Mouse (Mus musculus): Measurements from ENCODE around the gene Ccr4.

Ccr4 gene

DNA sequence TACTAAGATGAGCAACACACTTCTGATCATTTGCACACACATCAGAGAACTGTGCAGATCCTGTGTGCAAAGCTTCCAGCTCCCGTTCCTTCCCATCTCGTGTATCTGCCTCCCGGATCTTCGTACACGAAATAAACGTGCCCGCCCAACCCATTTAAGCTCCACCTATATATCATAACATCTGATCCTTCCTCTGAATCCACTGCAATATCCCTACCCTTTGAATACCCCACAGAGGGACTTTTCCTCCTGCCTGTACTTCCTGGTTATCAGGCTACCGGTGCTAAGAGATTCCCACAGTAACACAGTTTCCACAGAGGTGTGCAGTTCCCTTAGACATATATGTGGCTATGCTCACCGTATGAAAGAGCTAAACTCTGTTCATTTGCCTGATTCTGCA lies at the start of gene Ccr4:
TSS of gene Ccr4 (minus strand) at position 101 of the 400 bp plus-strand sequence.
- DNase-seq = no peak

GRCm38 (mm10) chr9:114553828-114554227 lies 49.1 kb upstream of the Ccr4 start:
- DNase-seq = no peak

DNA sequence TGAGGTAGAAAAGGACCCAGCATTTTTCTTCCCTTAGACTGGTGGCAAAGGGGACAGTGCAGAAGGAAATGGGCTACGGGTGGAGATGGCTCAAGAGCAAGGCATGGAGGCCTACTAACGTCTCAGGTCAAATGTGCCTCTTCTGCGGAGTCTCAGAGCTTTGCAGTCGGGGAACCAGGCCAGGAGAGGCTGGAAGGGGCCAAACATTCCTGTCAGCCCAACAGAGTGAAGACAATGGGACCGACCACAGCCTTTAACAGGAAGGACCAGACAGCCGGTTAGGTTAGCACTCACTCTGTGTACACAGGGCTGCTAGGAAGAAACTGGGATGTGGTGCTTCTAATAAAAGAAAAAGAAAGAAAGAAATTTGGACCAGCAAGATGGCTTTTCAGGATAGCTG lies 45.3 kb upstream of the Ccr4 start:
- no peak for DNase-seq

GRCm38 (mm10) chr9:114549117-114549516 lies 44.4 kb upstream of the Ccr4 start:
- no peak for DNase-seq

DNA sequence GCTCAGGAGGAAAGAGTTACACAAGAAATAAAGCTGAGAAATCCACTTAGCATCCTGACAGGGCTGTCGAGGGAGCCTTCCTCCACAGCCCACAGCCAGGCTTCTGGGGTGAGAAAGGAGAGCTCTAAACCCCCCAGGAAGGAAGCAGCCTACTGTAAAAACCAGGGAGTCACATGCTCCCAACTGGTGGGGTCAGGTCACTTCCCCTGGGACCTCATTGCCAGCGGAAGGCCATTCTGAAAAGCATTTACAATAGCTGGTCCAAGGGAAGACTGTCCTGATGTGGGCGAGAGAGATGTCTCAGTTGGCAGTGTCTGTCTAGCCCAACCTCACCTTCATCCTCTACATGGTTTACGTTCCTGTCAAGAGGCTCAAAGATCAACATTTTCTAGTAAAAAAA lies 43.8 kb upstream of the Ccr4 start:
- DNase-seq = no peak

- DNase-seq = peak in 1 of 2 experiments; percentile 23
These were observed 42.9 kb upstream of the Ccr4 start for GRCm38 (mm10) chr9:114547643-114548077.

- peak; percentile 34 to 56 for DNase-seq
These were observed 42.0 kb upstream of the Ccr4 start for GRCm38 (mm10) chr9:114546765-114547164.

DNA sequence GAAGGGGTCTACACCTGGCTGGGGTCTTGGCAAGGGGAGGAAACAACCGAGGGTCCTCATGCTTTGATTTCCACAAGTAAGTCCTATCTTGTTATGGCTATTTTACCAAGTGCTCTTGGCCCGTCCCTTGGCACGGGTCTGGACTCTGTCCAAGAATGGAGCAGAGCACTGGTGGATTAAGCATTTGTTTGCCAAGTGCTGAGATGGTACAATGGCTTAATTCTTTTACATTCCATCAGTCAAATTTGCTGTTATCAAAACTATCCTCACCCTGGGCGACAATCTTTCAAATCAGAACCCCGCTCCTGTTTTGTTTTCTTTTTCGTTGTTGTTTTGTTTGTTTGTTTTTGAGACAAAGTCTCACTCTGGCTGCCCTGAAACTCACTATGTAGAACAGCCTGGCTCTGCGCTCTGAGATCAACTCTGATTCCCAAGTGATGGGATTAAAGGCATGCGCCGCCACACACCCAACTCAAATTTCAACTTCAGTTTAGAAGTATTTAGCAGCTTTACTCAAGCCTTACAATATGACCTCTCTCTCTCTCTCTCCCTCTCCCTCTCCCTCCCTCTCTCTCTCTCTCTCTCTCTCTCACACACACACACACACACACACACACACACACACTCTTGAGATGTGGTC lies 40.2 kb upstream of the Ccr4 start:
- DNase-seq = no peak

GRCm38 (mm10) chr9:114543882-114544753 lies 39.4 kb upstream of the Ccr4 start:
- no peak for DNase-seq

DNA sequence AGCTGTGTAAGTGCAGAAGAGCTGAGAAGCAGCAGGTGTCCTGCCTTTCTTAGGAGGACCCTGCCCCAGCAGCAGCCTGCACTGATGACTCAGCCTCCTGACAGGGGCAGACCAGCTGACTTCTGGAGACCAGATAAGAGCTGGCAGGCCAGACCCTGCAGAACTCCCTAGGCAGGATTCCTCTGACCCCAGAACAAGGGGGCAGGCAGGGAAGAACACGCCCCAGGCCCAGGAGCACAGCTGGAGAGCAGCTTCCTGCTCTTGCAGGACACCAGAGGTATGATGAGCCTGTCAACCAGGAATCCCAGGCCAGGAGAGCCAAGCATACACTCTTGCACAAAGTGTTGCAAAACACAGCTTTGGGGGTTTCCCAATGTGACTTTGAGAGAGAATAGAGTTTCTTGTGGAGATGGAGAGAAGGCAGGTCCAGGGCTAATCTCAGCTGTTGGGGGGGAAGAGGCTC lies 36.6 kb upstream of the Ccr4 start:
- DNase-seq = no peak

- DNase-seq = no peak
These were observed 34.4 kb upstream of the Ccr4 start for GRCm38 (mm10) chr9:114538996-114539563.

DNA sequence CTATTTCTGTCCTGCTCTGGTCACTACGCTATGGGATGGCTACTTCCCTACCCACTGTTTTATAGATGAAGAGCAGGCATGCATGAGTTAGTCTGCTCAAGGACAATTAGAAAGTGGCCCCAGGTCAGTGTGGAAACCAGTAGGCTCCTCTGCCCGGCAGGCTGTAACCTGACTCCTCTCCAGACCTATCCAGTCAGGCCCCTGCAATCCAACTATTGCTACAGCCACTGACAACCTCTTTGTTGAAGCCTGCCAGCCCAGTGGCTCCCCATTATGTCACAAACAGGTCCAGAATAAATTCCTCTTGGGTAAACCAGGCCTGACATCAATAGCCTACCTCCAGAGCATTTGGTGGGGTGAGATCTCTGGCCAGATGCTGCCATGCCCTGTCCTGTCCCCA lies 31.9 kb upstream of the Ccr4 start:
- DNase-seq = no peak

- no peak for DNase-seq
These were observed 30.2 kb upstream of the Ccr4 start for GRCm38 (mm10) chr9:114534747-114535517.

DNA sequence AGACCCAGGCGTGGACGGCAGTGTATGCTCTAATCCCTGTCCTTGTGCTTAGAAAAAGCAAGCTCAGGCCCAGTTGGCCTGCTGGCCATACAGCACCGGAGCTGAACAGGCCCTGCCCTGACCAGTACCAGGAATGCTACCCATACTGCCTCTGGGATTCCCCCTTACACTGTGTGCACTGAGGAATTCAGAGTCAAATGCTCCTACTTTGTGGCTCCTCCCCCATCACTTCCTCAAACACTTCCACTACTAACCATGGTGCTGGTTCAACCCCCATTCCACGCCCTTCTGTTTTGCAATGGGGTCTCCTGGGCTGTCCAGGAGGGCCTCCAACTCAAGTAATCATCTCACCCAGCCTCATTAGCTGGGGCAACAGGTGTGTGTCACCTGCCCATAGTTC lies 29.1 kb upstream of the Ccr4 start:
- no peak for DNase-seq

GRCm38 (mm10) chr9:114531276-114531675 lies 26.6 kb upstream of the Ccr4 start:
- no peak for DNase-seq

- DNase-seq = no peak
These were observed 23.9 kb upstream of the Ccr4 start for GRCm38 (mm10) chr9:114528680-114529048.

- peak in 1 of 2 experiments; percentile 22 for DNase-seq
These were observed 23.4 kb upstream of the Ccr4 start for GRCm38 (mm10) chr9:114527992-114528679.

DNA sequence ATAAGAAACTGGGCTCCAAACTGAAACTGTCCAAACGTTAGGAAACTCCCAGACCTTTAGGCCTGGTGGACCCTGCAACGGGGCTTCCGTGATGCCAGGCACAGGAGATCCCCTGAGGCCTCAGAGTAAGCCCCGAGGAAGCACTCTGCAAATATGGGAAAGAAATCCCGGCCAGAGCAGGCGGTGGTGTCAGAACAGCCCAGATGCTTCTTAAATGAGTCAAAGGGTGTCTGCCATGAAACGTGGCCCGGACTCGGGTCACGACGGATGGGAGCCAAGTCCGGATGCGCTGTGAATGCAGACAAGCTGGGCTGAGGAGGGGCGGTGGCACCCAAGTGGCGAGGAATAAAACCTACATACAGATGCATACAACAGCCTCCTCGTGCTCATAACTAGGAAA lies 22.4 kb upstream of the Ccr4 start:
- DNase-seq = peak; percentile 67 to 73

- no peak for DNase-seq
These were observed 21.9 kb upstream of the Ccr4 start for GRCm38 (mm10) chr9:114526581-114526980.

DNA sequence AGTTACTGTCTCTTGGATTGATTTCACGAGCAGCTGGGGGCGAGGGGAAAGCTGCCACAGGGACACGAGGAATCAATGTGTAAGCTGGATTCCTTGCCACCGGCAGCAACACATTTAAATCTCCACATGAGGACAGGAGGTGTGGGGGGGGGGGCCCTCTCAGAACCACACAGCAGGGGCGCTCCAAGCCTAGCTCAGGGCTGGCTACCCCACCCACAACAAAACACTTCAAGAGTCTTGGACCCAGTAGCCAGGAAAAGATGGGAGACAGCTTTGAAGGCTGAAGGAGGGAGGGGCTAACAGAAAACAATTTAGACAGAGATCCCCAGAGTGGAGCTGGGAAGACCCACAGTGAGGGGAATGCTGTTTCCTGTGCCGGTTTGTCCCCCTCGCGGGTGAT lies 21.2 kb upstream of the Ccr4 start:
- no peak for DNase-seq

GRCm38 (mm10) chr9:114525073-114525633 lies 20.4 kb upstream of the Ccr4 start:
- DNase-seq = no peak

GRCm38 (mm10) chr9:114522501-114522900 lies 17.8 kb upstream of the Ccr4 start:
- no peak for DNase-seq

Measured in thymus, postnatal 36 days (tissue).